Mouse (Mus musculus): Measurements from ENCODE around the gene Wdcp. TPM values are rescaled to one million over a fixed set of nuclear protein-coding genes. Genes with fewer than 3 reads are reported as not detected.
"Not testable (repeated sequence)": the region's sequence is repeated elsewhere in the genome, so short reads cannot be mapped to it uniquely, and the experiment has no call there.

The Wdcp gene
- 21.5 and 26.5 TPM in 2 replicates for polyA plus RNA-seq (2015; fragmentation: Nextera tagmentation; extraction: Ambion mirVana)

DNA sequence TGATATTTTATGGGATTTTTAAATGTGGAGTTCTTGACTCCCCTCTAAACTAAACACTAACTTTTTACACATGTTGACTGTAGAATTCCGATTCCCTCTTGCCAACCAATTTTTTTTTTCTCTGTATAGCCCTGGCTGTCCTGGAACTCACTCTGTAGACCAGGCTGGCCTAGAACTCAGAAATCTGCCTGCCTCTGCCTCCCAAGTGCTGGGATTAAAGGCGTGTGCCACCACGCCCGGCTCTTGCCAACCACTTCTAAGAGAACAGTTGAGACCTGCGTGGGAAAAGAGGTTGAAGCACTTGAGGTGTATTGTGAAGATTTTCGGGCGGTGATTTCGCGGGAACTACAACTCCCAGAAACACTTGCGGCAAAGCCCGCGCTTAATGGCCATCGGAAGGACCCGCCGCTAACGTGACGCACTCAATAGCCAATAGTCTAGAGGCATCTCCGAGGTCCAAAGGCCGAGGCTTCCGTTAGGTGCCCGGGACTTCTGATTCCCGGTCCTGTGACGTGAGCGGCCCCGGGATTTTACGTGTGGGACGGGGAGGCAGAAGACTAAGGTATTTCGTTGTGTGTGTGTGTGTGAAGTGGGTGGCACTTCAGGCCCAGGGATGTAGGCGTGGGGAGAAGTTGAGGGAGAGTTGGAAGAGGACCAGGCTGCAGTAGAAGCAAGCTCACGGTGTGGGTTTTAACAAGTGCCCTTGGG, at the start of gene Wdcp:
Gene Wdcp, plus strand, starts transcription at position 414 of the 708 bp plus-strand sequence.
- Histone ChIP-seq H3K9me3 (no peaks in the 10 kb centered on the region), H3K9ac (peak within 1 kb of the TSS; percentile 73), H3K4me2 (replicated peaks) (peak within 1 kb of the TSS; percentile 90), H3K27me3 (no peaks in the 10 kb centered on the region; the same call in 1 of the 2 replicates), H3K27ac (peak within 1 kb of the TSS; percentile 76; the same call in 1 of the 2 replicates), H3K4me1 (peaks cover 27% of the 10 kb centered on the region), H3K4me3 (peak within 1 kb of the TSS; percentile 78), H3K36me3 (no peaks in the 10 kb centered on the region)
- under 1% methylated on average over 30 of the region's 30 CpGs for WGBS
- peak; percentile 91 for ATAC-seq (ENCODE audit: low FRiP score, low read depth)

DNA sequence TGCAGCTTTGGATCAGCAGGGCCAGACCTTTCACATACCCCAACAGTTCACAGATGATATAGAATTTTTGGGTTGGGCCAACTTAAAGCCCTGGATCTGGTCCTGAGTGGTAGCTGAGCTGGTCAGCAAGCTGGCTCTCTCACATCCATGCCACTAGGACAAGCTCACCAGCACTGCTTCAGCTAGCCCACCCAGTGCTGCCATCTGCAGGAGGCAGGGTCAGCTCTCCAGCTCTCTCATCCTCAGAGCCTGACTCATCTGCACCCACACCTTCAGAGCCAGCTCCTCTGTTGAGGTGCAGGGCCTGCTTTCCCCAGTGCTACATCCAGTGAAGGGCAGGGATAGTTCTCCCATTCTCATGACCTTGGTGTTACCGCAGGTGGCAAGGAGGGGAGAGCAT, 49.4 kb upstream of the Wdcp start:
- Histone ChIP-seq H3K27me3 (no peaks in the 10 kb centered on the region), H3K9me3 (no peaks in the 10 kb centered on the region), H3K4me2 (replicated peaks) (no peak overlapping the region), H3K9ac (no peak overlapping the region), H3K4me1 (no peaks in the 10 kb centered on the region), H3K36me3 (no peaks in the 10 kb centered on the region), H3K4me3 (no peak overlapping the region), H3K27ac (no peak overlapping the region)
- 71% methylated on average over 1 of the region's 1 CpGs for WGBS
- ATAC-seq (ENCODE audit: low FRiP score, low read depth), result no peak

DNA sequence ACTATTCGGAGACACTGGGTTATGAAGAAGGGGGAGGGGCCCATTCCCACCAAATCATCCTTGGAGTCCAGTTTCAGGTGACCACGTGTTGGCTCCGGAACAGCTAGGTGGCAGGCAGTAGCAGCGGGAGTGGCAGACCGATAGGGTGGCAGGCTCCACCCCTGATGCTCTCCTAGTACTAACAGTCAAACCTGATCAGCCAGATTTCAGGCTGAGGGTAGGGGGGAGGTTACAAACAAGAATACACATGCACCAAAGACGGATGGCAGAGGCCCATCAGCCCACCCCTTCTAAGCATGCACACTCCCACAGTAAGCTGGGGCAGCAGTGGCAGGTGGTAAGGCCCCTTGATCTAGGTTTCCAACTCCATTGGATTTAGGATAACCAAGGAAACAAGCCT, 45.6 kb upstream of the Wdcp start:
- H3K4me3 ChIP-seq; H3K9me3 ChIP-seq; H3K36me3 ChIP-seq; H3K9ac ChIP-seq; H3K4me1 ChIP-seq; H3K27me3 ChIP-seq; H3K27ac ChIP-seq; ATAC-seq (ENCODE audit: low FRiP score, low read depth); H3K4me2 ChIP-seq (replicated peaks): not testable (repeated sequence)
- WGBS, result 67% methylated on average over 6 of the region's 6 CpGs

DNA sequence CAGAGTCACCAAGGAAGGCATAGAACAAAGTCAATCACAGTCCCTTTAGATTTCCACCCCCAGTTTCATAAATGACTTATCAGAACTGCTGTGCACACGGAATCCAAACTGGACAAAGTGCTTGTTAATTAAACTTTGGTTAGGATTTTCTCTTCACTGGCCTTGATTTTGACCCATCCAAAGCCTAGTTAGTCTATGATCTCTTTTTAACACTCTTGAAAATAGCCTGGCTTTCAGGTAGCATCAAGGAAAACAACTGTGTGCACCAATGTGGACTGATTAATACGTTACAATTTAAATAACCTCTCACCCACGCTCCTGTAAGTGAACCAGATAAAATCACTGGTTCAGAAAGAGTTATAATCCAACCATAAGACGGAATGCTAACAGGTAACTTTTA, 32.1 kb upstream of the Wdcp start:
- Histone ChIP-seq H3K9ac (no peak overlapping the region), H3K27me3 (no peaks in the 10 kb centered on the region), H3K4me1 (no peaks in the 10 kb centered on the region), H3K36me3 (no peaks in the 10 kb centered on the region), H3K27ac (no peak overlapping the region), H3K9me3 (no peaks in the 10 kb centered on the region), H3K4me3 (no peak overlapping the region), H3K4me2 (replicated peaks) (no peak overlapping the region)
- ATAC-seq (ENCODE audit: low FRiP score, low read depth), result no peak
- WGBS, result 73% methylated on average over 4 of the region's 4 CpGs

DNA sequence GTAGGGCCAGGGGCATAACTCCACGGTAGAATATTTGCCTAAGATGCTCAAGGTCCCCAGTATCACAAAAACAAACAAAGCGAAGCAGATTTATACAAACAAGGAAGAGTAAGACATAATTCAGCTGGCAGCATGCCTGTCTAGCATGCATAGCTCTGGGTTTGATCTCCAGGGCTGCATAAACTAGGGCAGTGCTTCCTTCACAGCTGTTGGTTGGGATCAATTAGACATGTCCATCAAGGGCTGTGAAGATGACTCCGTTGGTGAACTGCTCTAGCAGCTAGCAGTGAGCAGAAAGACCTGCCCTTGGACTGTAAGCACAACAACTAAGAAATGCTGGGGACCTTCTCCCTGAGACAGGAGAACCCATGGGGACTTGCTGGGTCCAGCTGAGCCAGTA, 31.4 kb upstream of the Wdcp start:
- H3K36me3 ChIP-seq, result no peaks in the 10 kb centered on the region
- H3K4me1 ChIP-seq, result peaks cover 3% of the 10 kb centered on the region; the same call in 1 of the 2 replicates
- H3K4me3 ChIP-seq, result no peak overlapping the region
- WGBS, result 70% methylated on average over 3 of the region's 3 CpGs
- H3K27ac ChIP-seq, result no peak overlapping the region
- no peak overlapping the region for H3K9ac ChIP-seq
- H3K27me3 ChIP-seq, result no peaks in the 10 kb centered on the region
- H3K4me2 ChIP-seq (replicated peaks), result no peak overlapping the region
- no peak for ATAC-seq (ENCODE audit: low FRiP score, low read depth)
- H3K9me3 ChIP-seq, result no peaks in the 10 kb centered on the region

DNA sequence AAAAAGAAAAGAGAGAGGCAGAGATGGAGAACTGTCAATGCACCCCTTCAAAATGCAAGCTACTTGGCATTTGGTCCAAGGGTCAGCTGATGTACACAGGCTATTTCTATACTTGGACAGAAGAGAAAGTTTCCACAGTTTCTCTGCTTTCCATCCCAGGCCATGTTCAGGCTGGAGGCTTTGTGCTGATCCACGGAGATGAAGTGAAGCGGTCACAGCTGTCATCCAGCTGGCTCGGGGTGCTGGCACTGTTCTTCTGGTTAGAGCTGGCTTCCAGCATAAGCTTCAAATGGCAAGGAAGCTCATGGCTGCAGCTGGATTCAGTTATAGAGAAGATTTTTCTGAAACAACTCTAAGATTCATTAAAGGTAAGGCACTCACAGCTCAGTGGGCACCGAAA, 29.5 kb upstream of the Wdcp start:
- Histone ChIP-seq H3K9me3 (no peaks in the 10 kb centered on the region), H3K4me3 (no peak overlapping the region), H3K27ac (no peak overlapping the region), H3K9ac (no peak overlapping the region), H3K27me3 (no peaks in the 10 kb centered on the region), H3K4me2 (replicated peaks) (no peak overlapping the region), H3K4me1 (peaks cover 11% of the 10 kb centered on the region), H3K36me3 (no peaks in the 10 kb centered on the region)
- ATAC-seq (ENCODE audit: low FRiP score, low read depth), result no peak
- 76% methylated on average over 4 of the region's 4 CpGs for WGBS

DNA sequence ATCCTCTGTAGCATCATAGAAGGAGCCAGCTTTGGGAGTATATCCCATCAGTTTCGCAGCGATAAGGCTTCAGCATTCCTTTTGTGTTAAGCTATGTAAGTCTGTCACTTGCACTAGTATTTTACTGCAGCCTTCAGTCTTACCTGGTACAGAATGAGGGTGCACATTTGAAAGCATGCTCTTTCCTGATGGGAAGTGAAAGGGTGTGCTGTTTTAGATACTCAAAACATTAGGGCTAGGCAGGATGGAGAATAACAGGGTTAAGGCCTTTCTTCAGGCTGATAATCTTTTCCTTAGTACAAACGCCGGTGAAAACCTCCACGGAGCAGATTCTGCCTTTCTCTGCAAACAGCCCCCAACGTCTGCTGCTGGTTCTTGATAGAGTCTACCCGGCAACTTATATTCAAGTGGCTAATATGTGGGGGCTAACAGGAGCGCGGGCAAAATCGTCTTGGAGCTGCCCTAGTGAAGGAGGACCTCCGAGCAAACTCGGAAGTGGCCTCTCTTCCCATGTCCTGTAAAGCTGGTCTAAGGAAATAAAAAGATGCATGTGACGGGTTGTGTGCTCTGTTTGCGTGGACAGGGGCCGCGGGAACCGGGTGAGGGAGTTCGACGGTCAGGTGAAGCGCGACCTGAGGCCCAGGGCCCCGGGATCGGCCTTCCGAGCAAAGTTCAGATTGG, 26.3 kb upstream of the Wdcp start:
- no peaks in the 10 kb centered on the region for H3K9me3 ChIP-seq
- peak overlapping the region; percentile 89 for H3K27ac ChIP-seq
- peak overlapping the region; percentile 83 for H3K9ac ChIP-seq
- no peaks in the 10 kb centered on the region for H3K27me3 ChIP-seq
- H3K36me3 ChIP-seq, result peaks cover 17% of the 10 kb centered on the region
- WGBS, result 8% methylated on average over 24 of the region's 24 CpGs
- ATAC-seq (ENCODE audit: low FRiP score, low read depth), result peak; percentile 77
- peak overlapping the region; percentile 89 for H3K4me2 ChIP-seq (replicated peaks)
- H3K4me3 ChIP-seq, result peak overlapping the region; percentile 89
- H3K4me1 ChIP-seq, result peaks cover 16% of the 10 kb centered on the region

DNA sequence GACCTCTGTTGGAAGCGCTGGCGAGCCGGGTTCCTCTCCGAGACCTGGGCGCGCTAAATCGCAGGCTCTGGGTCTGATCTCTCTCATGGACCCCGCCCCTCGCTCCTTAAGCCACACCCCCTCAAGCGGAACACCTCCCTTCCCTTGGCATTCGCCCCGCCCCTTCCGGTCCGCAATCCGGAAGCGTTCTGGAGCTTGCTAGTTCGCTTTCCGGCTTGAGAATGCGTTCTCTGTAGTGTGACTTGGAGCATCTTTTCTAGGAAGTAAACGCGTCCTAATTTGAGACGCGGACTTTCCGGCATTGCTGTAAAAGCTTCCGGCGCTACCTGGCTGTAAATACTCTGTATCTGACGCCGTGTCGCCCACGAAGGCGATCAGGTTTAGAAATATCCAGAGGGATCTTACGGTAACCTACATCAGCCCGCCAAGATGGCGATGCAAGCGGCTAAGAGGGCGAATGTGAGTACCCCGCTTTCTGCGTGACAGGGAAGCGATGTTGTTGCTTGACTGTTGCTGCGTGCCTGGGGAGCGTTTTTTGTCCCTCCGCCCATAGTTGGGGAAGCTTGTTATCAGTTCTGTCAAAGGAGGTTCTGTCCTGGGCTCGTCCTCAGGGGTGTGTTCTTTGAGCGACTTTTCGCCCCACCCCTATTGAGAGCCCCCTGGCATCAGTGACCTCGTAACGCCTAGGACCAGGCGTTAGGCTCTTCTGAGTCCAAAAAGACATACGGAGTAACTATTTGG, 25.6 kb upstream of the Wdcp start, which contains the start of gene Sf3b6:
Gene Sf3b6, plus strand, starts transcription at position 184 of the 741 bp plus-strand sequence.
- H3K9ac ChIP-seq, result peak within 1 kb of the TSS; percentile 83
- H3K9me3 ChIP-seq, result no peaks in the 10 kb centered on the region
- H3K4me2 ChIP-seq (replicated peaks), result peak within 1 kb of the TSS; percentile 89
- WGBS, result under 1% methylated on average over 49 of the region's 49 CpGs
- ATAC-seq (ENCODE audit: low FRiP score, low read depth), result peak; percentile 97
- peak within 1 kb of the TSS; percentile 89 for H3K4me3 ChIP-seq
- H3K4me1 ChIP-seq, result peaks cover 16% of the 10 kb centered on the region
- H3K36me3 ChIP-seq, result peaks cover 24% of the 10 kb centered on the region
- peak within 1 kb of the TSS; percentile 89 for H3K27ac ChIP-seq
- H3K27me3 ChIP-seq, result no peaks in the 10 kb centered on the region

DNA sequence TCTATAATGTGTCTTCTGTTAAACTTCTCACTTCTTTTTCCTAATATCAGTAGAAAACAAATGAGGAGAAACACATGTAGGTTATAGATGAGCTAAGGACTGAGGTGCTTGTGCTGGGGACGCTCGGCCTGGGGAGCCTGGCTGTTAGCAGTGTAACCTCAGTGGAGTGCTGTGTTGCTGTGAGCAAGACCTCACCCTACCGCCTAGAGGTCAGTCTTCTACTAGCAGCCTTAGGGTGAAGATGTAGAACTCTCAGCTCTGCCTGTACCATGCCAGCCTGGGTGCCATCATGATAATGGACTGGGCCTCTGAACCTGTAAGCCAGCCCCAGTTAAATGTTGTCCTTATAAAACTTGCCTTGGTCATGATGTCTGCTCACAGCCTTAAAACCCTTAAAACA, 15.8 kb upstream of the Wdcp start:
- H3K27ac ChIP-seq, result no peak overlapping the region
- 77% methylated on average over 3 of the region's 3 CpGs for WGBS
- peaks cover 81% of the 10 kb centered on the region for H3K36me3 ChIP-seq
- H3K27me3 ChIP-seq, result no peaks in the 10 kb centered on the region
- H3K4me2 ChIP-seq (replicated peaks), result no peak overlapping the region
- H3K4me3 ChIP-seq, result no peak overlapping the region
- ATAC-seq (ENCODE audit: low FRiP score, low read depth), result no peak
- H3K9ac ChIP-seq, result no peak overlapping the region
- no peaks in the 10 kb centered on the region for H3K9me3 ChIP-seq
- H3K4me1 ChIP-seq, result no peaks in the 10 kb centered on the region

DNA sequence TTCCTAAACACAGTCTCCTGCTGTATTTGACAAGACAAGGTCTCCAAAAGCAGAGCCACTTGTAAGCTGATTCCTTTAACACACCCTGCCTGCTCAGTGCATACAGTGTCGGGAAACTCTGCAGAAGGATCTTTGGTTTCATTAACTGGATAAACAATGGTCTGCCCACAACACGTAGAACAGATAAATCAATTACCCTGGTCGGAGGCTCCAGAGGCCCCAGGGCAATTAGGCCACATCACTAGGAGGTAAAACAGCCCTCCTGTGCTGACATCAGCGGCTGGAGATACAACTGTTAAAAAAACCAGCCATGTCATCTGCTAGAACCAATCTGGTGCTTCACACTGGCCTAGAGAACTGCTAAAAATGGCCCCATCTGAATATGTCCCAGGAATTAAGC, 6.1 kb upstream of the Wdcp start:
- H3K4me1 ChIP-seq, result peaks cover 13% of the 10 kb centered on the region
- H3K4me2 ChIP-seq (replicated peaks), result no peak overlapping the region
- H3K4me3 ChIP-seq, result no peak overlapping the region
- H3K9me3 ChIP-seq, result no peaks in the 10 kb centered on the region
- WGBS, result 13% methylated on average over 4 of the region's 4 CpGs
- no peaks in the 10 kb centered on the region; the same call in 1 of the 2 replicates for H3K27me3 ChIP-seq
- H3K27ac ChIP-seq, result no peak overlapping the region
- ATAC-seq (ENCODE audit: low FRiP score, low read depth), result no peak
- H3K36me3 ChIP-seq, result peaks cover 20% of the 10 kb centered on the region
- no peak overlapping the region for H3K9ac ChIP-seq

DNA sequence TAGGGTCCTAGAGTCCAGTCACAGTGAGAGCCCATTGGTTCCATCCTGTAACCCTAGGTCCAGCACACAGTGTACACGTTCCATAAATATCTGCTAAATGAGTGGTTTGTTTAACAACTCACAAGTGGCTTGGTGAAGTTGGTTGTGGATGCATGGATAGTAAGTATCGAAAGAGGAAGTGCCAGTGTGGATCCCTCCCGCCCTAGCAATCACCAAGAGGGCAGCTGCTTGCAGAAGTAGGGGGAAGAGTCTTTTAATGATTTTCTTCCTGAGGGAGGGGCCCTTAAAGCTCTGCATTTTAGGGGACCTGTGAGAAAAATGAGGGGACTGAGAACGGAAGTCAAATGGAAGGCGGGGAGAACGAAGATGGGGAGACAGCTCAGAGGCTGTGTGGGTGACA, 3.1 kb upstream of the Wdcp start:
- Histone ChIP-seq H3K9ac (no peak overlapping the region), H3K36me3 (0 out of 2 replicates have a peak, but pooled peaks cover 9% of the 10 kb centered on the region), H3K9me3 (no peaks in the 10 kb centered on the region), H3K27ac (no peak overlapping the region), H3K27me3 (no peaks in the 10 kb centered on the region; the same call in 1 of the 2 replicates), H3K4me1 (peaks cover 27% of the 10 kb centered on the region), H3K4me2 (replicated peaks) (peak overlapping the region; percentile 90), H3K4me3 (peak overlapping the region; percentile 78)
- ATAC-seq (ENCODE audit: low FRiP score, low read depth), result no peak
- WGBS, result 47% methylated on average over 6 of the region's 6 CpGs

DNA sequence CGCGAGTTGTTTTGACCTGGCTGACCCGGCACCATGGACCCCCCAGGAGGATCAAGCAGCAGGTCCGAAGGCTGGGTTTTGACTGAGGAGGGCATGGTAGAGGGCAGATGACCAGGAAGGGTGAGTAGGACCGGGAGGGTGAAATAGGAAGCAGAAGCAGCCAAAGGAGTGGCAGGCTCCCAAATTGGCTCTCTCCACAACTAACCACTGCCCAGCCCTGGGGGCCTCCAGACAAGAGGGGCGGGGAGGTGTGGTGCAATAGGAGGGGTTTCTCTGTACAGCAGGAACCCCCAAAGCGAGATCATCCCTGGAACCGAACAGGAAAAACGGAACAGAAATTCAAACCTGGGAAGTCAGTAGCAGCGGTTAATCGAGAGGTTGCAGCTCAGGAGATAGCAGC, 2.4 kb upstream of the Wdcp start:
- Histone ChIP-seq H3K9ac (peak overlapping the region; percentile 83), H3K27ac (no peak overlapping the region)

More for the DNA sequence above, 2.4 kb upstream of the Wdcp start:
- Histone ChIP-seq H3K4me2 (replicated peaks) (peak overlapping the region; percentile 90), H3K36me3 (0 out of 2 replicates have a peak, but pooled peaks cover 9% of the 10 kb centered on the region), H3K4me1 (peaks cover 27% of the 10 kb centered on the region), H3K4me3 (peak overlapping the region; percentile 78), H3K9me3 (no peaks in the 10 kb centered on the region), H3K27me3 (no peaks in the 10 kb centered on the region; the same call in 1 of the 2 replicates)
- peak; percentile 4; the same call in 1 of the 2 replicates for ATAC-seq (ENCODE audit: low FRiP score, low read depth)
- WGBS, result under 1% methylated on average over 11 of the region's 11 CpGs
